Mouse (Mus musculus): ENCODE data around the gene Hist1h3e.

DNA sequence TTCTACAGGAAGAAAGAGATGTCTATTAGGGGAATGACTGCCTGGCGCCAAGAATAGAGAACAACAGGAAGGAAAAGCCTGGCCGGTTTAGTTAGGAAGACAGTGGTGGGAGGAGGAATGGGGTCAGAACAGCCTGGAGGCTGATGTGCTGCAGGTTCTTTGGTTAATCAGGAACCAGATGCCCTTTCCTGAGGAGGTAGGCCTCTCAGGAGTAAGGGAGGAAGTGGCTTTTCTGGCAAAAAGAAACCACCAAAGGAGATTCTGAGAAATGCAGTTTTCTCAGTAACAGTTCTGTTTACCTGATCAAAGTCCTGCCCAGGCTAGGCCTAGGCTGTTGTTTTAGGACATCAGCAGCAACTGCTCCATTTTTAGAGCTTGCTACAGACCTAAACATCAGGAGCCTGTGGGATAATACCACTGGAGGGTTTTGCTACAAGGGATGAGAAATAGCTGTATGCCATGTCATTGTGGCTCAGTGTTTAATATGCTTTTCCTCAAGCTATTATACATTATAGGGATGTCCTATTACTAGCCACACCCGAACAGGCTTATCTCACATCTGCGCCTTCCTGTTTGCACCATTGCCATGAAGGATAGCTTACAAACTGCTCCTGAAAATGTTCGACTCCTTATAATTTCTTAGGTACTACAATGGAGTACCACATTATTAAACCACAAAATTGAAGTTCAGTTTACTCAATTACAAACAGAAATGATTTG lies 31.0 kb upstream of the Hist1h3e start:
- no peak for TF ChIP-seq CTCF (IDR thresholded peaks at IDR 0.05; ENCODE audit: low read depth)
- TF ChIP-seq EP300 (IDR thresholded peaks at IDR 0.05; ENCODE audit: low read depth), result no peak
